Mouse (Mus musculus): ENCODE data around the gene Gm11084.
"Not testable (repeated sequence)": the region's sequence is repeated elsewhere in the genome, so short reads cannot be mapped to it uniquely, and the experiment has no call there.

The Gm11084 gene

DNA sequence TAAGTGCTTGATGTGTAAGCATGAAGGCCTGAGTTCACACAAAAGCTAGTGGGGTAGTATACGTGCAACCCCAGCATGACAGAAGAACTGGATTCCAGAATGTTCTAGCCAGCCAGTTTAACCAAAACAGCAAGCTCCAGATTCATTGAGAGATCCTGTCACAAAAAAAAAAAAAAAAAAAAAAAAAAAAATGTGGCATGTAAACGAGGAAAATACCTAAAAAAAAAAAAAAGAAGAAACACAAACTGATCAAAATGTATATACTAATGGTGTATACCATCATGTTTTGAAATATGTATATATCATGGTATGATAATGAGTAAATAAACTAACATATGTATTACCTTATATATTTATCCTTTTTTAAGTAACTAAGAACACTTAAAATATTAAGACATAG lies 7.6 kb upstream of the Gm11084 start:
- DNase-seq (ENCODE audit: low read depth): no peak

DNA sequence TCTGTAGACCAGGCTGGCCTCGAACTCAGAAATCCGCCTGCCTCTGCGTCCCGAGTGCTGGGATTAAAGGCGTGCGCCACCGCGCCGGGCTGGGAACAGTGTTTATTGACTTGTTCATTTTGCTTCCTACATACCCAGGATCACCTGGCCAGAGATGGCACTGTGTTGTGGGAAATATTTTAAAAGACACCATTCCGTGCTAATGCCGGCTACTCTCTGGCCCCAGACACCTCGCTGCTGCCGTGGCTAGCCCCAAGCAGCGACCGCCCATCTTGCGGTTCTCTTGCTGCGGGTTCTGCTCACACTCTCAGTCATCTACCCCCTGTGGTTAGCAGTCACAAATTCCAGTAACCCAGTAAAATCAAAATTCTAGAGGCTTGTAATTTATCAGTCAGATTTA lies 6.0 kb upstream of the Gm11084 start:
- DNase-seq (ENCODE audit: low read depth): no peak

DNA sequence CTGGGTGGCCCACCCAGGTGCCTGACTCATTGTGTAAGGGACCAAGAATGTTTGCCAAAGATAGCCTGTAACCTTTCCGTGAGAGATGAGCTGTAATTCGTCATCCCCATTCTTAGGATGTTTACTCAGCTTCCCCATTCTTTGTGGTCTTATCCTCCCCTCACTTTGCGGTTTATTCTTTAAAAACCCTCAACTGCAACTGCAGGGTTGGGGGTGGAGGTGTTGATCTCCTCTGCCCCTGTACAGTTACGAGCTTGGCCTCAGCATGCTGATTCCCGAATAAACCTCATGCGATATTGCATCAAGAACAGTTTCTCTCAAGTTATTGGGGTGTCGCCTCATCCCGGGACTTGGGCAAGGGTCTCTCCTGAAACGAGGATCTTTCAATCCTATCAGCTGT lies 2.4 kb upstream of the Gm11084 start:
- DNase-seq (ENCODE audit: low read depth): not testable (repeated sequence)

DNA sequence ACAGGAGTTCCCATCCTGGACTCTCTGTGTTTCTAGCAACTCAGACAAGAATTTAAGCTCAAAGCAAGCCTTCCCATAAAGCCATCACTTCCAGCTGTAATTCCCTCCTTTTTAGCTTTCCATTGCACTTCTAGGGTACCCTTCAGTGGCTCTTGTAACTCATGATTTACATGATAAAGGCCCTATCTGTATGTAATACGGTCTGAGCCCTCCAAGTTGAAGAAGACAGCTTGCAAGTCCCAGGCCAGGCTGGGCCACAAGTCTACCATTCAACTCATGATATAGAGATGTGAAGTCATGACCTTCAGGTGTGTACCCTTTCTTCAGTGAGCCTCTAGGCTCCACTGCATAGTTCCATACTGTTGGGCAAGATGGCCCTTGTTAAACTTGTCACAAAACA lies 1.0 kb downstream of the Gm11084 start:
- DNase-seq (ENCODE audit: low read depth): no peak

DNA sequence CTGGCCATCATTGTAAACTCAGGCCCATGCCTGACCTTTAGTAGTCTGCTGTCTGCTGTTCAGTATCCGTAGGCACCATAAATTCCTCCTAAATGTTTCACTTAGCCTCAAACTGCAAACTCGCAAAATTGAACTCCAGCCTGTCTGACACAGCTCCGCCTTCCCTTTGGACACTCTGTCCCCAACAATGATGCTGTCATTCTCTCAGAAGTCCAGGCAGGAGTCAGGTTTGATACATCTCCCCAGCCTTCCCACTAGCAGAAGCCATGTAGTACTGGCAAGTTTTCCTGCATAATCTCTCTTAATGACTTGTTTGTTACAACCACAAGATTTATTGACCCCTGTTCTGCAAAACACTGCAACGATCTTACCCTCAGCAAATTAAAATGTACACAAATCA lies 1.7 kb downstream of the Gm11084 start:
- no peak for DNase-seq (ENCODE audit: low read depth)

DNA sequence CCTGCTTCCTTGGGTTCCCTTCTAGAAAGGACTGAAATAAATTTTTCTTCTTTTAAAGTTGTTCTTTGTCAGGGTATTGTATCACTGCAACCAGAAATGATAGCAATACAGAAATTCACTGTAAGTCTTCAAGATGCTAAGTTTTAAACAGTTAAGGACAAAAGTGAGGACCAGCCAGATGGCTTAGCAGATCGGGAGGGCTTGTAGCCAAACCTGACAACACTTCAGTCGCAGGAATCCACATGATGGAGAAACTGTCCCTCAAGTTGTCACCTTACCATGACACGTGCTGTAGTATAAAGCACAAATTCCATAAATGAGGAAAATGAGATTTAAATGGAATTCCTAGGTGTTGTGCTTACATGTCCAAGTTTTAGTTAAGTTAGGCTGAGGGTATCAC lies 3.3 kb downstream of the Gm11084 start:
- no peak for DNase-seq (ENCODE audit: low read depth)

DNA sequence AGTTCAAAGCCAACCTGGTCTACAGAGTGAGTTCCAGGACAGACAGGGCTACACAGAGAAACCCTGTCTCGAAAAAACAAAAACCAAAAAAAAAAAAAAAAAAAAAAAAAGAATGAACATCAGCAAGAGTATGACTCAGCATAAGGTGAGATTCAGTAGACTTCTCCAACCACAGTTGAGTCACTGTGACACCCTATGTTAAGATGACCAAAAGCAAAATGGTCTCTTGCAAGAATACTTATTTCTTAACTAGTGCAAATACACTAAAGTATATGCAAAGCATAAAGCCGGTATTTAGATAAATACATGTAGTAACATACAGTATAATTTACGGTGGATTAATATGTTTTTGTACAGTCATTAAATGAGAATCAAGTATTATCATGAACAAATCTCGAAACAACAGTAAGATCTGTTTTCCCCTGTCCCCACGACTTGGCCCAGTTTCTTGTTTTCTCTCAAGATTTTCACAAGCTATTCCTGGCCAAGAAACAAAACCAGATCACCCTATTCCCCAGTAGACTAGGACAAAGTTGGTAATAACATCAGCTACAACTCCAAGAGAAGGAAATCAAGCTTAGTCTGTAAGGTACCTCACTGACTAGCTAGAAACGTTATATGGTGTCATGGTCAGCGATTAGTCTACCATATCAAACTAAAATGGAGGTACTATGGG lies 4.3 kb downstream of the Gm11084 start:
- DNase-seq (ENCODE audit: low read depth): peak; percentile 20

DNA sequence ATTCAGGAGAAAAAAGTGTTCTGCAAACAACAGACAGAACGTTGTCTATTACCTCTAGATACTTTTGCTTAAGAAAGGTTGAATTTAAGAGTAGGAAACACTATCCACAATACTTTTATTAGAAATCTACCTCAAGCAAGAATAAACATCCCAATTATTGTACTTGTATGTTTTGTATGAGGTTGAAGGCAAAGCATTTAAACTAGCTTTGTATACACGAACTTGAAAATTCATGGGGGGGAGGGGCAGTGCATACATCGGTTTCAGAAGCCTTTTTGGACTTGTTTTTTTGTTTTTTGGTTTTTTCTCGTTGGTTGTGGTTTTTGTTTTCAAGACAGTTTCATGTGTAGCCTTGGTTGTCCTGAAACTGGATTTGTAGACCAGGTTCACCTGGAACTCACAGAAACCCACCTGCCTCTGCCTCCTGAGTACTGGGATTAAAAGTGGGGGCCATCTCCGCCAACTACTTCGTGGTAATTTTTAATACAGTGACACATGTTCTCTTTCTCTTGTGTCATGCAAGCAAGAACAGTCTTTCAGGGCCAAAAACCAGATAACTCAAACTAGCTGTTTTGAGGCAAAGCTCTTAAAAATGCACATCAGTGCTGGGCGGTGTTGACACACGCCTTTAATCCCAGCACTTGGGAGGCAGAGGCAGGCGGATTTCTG lies 4.9 kb downstream of the Gm11084 start:
- peak; percentile 53 for DNase-seq (ENCODE audit: low read depth)

DNA sequence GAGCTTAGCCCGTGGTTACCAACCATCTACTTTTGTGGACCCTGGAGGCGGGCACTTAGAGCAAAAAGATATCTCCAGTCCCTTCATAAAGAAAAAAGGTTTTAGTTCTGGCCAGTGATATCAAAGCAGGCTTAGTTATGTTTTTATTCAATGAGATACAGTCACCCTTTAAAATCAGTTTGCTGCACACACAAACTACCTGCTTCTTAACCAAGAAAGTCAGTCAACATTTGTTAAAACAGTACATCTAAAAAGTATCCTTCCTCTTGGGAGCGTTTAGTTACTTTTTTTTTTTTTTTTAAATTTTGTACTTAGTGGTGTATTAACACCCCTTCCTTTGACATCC lies 5.5 kb downstream of the Gm11084 start:
- DNase-seq (ENCODE audit: low read depth): no peak

DNA sequence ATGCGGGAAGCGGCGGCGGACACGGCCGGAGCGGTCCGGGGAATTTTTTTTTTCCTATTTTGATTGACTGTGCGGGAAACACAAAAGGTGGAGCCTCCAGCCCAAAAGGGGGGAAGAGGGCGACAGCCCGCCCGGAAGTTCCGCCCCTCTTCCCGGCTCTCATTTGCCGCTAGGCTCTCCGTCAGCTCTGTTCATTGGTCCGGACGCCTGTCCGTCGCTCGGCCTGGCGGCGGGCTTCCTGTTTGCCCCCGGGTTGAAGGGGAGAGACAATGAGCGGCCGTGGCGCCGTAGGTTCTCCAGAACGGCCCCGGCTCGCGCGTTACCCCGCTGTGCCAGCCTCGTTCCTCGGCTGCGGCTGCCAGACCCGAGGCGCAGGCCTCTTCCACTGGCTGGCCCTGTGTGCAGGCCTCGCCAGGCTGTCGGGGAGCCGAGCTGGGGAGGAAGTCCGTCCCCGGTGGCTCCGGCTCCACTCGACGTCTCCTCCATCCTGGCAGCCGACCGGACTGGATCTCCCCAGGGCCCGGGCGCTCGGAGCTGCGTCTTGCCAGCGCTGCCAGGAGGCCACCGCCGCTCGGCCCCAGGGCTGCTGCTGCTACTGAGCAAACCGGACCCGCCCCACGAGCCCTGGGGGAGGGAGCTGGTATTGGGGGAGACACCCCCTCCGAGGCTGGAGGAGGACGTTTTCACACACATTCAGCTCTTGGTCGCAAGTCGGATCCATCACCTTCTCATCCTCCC lies 6.0 kb downstream of the Gm11084 start, which contains the start of gene Sp3:
Gene Sp3 (minus strand): TSS at position 110 of the 738 bp plus-strand sequence.
- peak; percentile 98 for DNase-seq (ENCODE audit: low read depth)

DNA sequence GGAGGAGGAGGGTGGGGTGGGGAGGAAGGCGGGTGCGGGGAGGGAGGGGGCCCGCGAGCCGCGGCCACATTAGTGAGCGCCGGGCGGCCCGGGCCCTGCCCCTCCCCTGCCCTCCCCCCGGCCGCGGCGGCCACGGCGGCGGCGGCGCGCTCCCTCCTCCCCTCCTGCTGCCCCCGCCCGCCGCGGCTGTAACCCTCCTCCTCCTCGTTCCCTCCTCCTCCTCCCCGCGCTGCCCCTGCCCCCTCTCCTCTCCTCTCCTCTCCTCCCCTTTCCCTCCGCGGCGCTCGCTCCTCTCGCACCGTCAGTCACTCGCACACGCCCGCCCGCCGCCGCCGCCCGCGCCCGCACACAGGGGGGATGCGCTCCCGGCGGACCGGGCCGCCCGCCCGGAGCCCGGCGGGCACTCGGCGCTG lies 6.9 kb downstream of the Gm11084 start:
- no peak for DNase-seq (ENCODE audit: low read depth)

DNA sequence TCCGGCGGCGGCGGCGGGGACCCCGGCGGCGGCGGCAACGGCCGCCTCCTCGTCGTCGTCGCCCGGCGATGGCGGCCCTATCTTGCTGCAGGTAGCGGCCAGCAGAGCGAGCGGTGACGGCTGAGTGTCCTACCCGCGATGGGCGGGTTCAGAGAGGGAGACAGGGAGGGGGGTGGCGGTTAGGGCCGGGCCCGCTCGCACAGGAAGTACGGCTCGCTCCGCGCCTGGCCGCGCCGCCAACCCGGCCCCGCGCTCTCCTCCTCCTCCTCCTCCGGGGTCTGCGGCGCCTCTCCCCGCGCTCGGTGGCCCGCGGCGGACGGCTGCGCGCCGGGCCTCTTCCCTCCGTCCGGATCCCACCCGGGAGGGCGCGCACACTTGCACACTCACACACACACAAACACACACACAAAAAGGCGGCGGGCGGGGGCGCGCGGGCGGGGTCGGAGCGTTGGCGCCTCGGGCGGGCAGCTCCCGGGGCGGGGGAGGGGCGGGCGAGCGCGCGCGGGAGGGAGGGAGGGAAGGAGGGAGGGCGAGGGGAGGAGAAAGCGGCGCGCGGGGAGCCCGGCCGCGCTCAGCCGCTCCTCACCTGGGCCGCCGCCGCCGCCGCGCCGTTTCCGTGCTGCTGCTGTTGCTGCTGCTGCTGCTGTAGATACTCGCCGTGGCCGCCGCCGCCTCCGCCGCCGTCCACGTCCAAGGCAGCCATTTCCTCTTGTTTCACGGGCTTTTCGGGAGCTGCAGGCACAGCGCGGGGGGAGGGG lies 7.4 kb downstream of the Gm11084 start:
- DNase-seq (ENCODE audit: low read depth): peak; percentile 93

DNA sequence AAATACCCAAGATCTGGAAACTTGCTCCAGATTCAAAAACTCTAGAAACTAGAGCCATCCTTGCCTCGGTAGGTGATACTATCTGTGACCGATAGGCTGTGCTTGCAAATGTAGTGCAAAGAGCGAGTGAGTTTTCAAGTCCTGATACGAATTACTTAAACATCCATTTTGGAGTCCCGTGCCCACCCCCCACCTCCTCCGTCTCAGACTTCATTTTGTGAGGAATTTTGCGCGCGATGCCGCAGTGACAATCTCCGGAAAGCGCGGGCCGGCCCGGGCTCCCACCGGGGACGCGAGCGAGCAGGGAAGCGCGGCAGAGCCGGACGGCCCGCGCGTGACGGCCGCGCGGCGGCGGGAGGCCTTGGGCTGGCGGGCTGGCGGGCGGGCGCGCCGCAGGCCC lies 8.0 kb downstream of the Gm11084 start:
- peak; percentile 80 for DNase-seq (ENCODE audit: low read depth)

DNA sequence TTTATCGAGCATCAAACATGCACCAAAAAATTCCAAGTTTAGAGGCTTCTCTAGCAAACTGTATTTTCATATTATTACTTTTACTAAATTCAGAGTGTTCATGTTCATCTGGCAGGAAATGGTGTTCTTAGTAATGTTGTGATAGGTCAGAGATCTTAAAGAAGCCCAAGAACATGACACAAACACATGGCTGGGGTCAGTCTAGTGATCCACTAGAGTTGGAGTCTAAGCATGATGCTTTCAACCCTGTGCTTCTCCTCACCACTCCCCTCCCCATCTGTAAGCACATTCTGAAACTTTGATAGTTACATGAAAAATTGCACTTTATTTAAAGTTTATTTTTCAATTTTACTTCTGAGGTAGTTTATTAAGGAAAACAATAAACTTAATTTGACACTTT lies 9.2 kb downstream of the Gm11084 start:
- no peak for DNase-seq (ENCODE audit: low read depth)

DNA sequence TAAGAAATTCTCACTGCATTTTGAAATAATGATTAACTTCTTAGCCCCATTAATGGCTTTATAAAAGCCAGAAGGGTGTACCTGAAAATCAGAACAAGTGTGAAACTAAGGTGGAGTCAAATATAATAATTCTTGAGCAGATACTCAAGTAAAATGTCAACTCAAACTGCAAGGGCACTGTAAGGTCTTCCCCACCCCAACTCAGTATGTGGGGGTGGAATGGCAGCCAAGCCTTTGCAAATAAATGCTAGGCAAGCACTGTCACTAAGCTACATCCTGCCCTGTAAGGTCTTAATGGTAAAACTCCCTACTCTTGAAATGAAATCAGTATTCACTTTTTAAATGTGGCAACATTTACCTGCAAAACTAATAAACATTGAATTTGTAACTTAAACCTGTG lies 10.5 kb downstream of the Gm11084 start:
- DNase-seq (ENCODE audit: low read depth): no peak

DNA sequence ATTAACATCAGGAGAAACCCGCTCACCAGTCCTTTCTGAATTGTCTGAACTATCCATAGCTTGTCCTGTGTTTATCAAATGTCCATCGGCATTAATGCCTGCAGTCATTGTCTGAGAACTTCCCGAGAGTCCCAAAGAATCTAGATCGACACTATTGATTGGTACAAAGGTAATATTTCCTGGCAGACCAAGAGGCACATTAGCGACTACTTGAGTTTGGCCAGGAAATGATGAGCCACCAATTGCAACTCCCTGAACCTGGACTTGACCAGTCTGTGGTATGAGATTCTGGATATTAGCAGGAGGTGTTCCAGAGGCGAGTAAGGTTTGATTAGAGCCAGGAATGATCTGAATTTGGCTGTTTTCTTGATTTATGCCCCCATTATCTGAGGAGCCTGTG lies 15.7 kb downstream of the Gm11084 start:
- no peak for DNase-seq (ENCODE audit: low read depth)

DNA sequence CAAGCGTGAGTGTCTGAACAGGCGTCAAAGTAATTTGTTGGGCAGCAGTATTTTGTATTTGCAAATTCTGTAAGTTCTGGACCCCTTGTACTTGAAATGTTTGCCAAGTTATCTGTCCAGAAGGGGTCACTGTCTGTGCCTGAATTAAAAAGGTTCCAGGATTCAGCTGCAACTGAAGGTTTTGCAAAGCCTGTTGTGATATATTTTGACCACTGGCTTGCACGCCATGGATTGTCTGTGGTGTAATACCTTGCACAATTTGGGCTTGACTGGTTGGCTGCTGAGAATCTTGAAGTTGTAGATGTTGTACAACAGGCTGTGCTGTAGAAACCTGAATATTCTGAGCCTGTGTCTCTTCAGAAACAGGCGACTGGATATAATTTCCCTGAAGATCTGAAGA lies 16.2 kb downstream of the Gm11084 start:
- DNase-seq (ENCODE audit: low read depth): no peak

DNA sequence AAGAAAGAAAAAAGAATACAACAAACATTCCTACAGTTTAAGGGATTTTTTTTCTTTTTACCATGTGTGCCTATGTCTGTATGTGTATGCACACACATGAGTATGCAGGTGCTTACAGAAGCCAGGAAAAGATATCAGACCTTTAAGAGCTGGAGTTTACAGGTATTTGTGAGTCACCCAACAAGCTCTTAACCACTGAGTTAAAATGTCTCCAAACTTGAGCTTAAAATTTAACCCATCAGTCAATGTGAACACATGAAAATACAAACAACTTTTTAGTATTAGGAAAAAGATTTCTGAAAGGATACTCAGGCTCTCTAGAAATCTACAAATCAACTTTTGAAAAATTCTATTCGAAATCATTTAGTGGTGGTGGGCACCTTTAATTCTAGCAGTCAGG lies 18.0 kb downstream of the Gm11084 start:
- no peak for DNase-seq (ENCODE audit: low read depth)

DNA sequence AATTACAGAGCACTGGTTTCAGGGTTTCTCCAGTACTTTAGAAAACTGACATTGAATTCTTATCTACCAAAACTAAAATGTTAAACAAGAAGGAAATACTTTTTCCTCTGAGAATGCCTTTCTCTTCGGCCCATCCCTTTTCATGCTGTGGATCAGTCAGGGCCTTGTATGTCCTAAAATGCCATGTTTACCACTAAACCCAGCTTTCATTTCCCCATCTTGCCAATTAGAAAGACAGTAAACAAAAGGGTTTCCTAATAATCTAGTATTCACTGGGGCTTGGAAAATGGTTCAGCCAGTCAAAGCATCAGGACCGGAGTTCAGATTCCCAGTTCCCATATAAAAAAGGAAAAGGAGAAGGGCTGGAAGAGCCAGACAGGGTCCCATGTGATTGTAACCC lies 21.1 kb downstream of the Gm11084 start:
- no peak for DNase-seq (ENCODE audit: low read depth)

DNA sequence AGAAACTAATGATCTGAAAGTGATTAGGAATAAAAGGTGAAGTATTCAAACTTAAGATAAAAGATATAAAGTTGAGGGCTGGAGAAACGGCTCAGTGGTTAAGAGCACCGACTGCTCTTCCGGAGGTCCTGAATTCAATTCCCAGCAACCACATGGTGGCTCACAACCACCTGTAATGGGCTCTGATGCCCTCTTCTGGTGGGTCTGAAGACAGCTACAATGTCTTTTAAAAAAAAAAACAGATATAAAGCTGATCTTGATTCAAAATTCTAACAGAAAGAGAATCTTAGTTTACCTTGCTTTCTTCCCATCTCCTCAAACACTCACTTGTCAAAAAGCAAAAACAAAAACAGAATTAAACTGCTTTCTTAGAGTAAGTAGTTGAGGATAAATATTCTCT lies 30.1 kb downstream of the Gm11084 start:
- no peak for DNase-seq (ENCODE audit: low read depth)

DNA sequence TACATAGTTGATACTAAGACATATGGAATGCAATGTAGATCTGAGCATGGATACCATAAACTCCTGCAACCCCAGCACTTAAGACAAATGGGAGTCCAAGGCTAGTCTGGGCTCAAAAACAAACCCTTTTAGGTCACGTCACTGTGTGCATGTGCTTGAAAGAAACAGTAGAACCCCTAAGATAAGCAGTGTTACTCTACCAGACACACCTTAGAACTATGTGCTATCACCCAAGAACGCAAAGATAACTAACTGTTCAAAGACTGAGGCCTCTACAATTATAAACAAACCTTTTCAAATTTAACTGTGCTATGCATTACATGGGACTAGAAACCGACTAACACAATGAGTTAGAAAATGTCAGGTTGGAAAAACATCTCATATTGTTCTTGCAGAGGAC lies 33.5 kb downstream of the Gm11084 start:
- DNase-seq (ENCODE audit: low read depth): no peak

DNA sequence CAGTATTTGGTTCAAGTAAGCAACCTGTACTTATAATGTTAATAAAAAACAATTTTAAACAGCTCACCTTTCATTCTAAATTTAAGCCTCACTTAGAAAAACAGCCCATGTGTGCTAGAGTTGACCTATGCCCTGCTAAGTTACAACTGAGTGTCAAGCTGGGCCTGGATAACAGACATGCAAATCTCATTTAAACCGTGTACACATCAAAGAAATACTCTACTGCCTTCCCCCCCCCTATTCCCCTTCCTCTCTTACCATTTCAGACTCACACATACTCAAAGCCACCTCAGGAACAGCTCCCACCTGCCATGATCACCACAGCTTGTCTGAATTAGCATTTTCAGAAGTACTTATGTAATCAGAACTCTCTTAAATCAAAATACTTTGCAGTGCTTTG lies 50.6 kb downstream of the Gm11084 start:
- DNase-seq (ENCODE audit: low read depth): no peak

DNA sequence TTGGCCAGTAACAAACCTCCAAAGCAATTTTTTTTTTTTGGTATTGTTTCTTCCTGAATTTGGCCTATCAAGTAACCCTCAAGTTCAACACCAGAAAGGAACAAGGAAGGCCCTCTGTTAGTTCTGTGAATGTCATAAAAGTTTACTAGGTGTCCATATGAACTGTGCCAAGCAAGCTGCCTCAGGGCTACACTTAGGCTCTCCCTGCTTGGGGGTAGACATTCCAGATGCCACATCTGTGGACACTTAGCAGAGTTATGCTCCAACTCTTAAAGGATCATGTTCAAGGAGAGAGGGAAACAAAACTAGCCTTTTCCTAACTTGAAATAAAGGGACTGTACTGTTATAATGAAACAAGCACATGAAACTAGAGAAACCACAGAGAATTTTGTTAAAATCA lies 54.3 kb downstream of the Gm11084 start:
- DNase-seq (ENCODE audit: low read depth): peak; percentile 24

Data from NIH3T3 (cell line).